Mouse (Mus musculus) limb, embryonic 15.5 days (tissue): ENCODE measurements around the gene Slc7a5. TPM values are rescaled to one million over a fixed set of nuclear protein-coding genes. Genes with fewer than 3 reads are reported as not detected.

ENCODE experiments used
- ATAC-seq: fragments of 200-750 bp; cut with Nextera tagmentation; 2 replicates; pipeline ENCODE4 v1.8.0; 2017; ENCODE audit warnings: low read depth, moderate TSS enrichment; ENCODE audit not compliant: insufficient number of reproducible peaks, low FRiP score, low TSS enrichment
- H3K27ac ChIP-seq: fragments of 300-500 bp; sonication (generic); 2 replicates; pipeline ENCODE4 v1.5.1; 2015; ENCODE audit warnings: moderate library complexity, mild to moderate bottlenecking, inconsistent platforms
- H3K27me3 ChIP-seq: fragments of 300-500 bp; sonication (generic); 2 replicates; pipeline ENCODE4 v1.6.1; 2015; ENCODE audit warnings: inconsistent platforms
- H3K36me3 ChIP-seq: fragments of 300-500 bp; sonication (generic); 2 replicates; pipeline ENCODE4 v1.6.1; 2015; ENCODE audit warnings: inconsistent platforms
- H3K4me1 ChIP-seq: fragments of 300-500 bp; sonication (generic); 2 replicates; pipeline ENCODE4 v1.6.1; 2015; ENCODE audit warnings: inconsistent platforms
- H3K4me2 ChIP-seq: fragments of 300-500 bp; sonication (generic); 2 replicates; pipeline ENCODE4 v1.6.1; 2015; ENCODE audit warnings: mild to moderate bottlenecking, inconsistent platforms
- H3K4me3 ChIP-seq: fragments of 300-500 bp; sonication (generic); 2 replicates; pipeline ENCODE4 v1.5.1; 2015; ENCODE audit warnings: mild to moderate bottlenecking, inconsistent platforms
- H3K9ac ChIP-seq: fragments of 300-500 bp; sonication (generic); 2 replicates; pipeline ENCODE4 v1.6.1; 2015; ENCODE audit warnings: inconsistent platforms
- H3K9me3 ChIP-seq: fragments of 300-500 bp; sonication (generic); 2 replicates; pipeline ENCODE4 v1.6.1; 2016; ENCODE audit warnings: inconsistent platforms
- WGBS: fragments of 180-500 bp; shearing (Covaris S2); methylation state at CpG from one replicate; pipeline ENCODE4 v1.1.7; 2015; 5-methylcytosine and 5-hydroxymethylcytosine counted together
- polyA plus RNA-seq: library from polyadenylated mRNA; unstranded; fragments of >200 nt; fragmentation: Nextera tagmentation; extraction: Ambion mirVana; gene quantifications from 2 replicates; pipeline ENCODE4 v1.2.1, GENCODE M21; 2015

The Slc7a5 gene
- polyA plus RNA-seq: 24.5 and 27.4 TPM in 2 replicates

- H3K4me1 ChIP-seq: peaks cover 40% of the 10 kb centered on the region
- no peaks in the 10 kb centered on the region for H3K36me3 ChIP-seq
- no peaks in the 10 kb centered on the region for H3K9me3 ChIP-seq
- H3K4me3 ChIP-seq: peak within 1 kb of the TSS; percentile 82
- peak within 1 kb of the TSS; percentile 56 for H3K9ac ChIP-seq
- peak within 1 kb of the TSS; percentile 96 for H3K4me2 ChIP-seq
- H3K27me3 ChIP-seq: peaks cover 9% of the 10 kb centered on the region; the same call in 1 of the 2 replicates
- H3K27ac ChIP-seq: 0 out of 2 replicates have a peak within 1 kb of the TSS, but pooled peaks have one; percentile 11
- under 1% methylated on average over 60 of the region's 61 CpGs for WGBS
- peak; percentile 90 for ATAC-seq
These were observed at the start of gene Slc7a5 for GRCm38 (mm10) chr8:121907587-121908248. Slc7a5 (minus strand) TSS chr8:121907694.

GRCm38 (mm10) chr8:121955825-121956500, 48.5 kb upstream of the Slc7a5 start:
- H3K4me2 ChIP-seq: no peak overlapping the region
- peaks cover 50% of the 10 kb centered on the region for H3K4me1 ChIP-seq
- WGBS: 61% methylated on average over 1 of the region's 1 CpGs
- H3K4me3 ChIP-seq: no peak overlapping the region
- H3K9me3 ChIP-seq: no peaks in the 10 kb centered on the region
- no peak overlapping the region for H3K9ac ChIP-seq
- no peaks in the 10 kb centered on the region for H3K27me3 ChIP-seq
- ATAC-seq: no peak
- H3K36me3 ChIP-seq: peaks cover 33% of the 10 kb centered on the region
- H3K27ac ChIP-seq: no peak overlapping the region

- no peak overlapping the region for H3K4me2 ChIP-seq
- no peak overlapping the region for H3K4me3 ChIP-seq
- H3K4me1 ChIP-seq: peaks cover 50% of the 10 kb centered on the region
- peaks cover 33% of the 10 kb centered on the region for H3K36me3 ChIP-seq
- H3K9ac ChIP-seq: no peak overlapping the region
- H3K27me3 ChIP-seq: no peaks in the 10 kb centered on the region
- ATAC-seq: no peak
- H3K27ac ChIP-seq: no peak overlapping the region
- 79% methylated on average over 10 of the region's 10 CpGs for WGBS
- H3K9me3 ChIP-seq: no peaks in the 10 kb centered on the region
These were observed 47.6 kb upstream of the Slc7a5 start for GRCm38 (mm10) chr8:121954981-121955555.

- ATAC-seq: no peak
- Histone ChIP-seq H3K27me3 (no peaks in the 10 kb centered on the region), H3K27ac (no peak overlapping the region; the same call in 1 of the 2 replicates), H3K9me3 (no peaks in the 10 kb centered on the region), H3K4me2 (0 out of 2 replicates have a peak overlapping the region, but pooled peaks have one; percentile 2), H3K4me3 (no peak overlapping the region), H3K4me1 (peaks cover 53% of the 10 kb centered on the region), H3K36me3 (peaks cover 33% of the 10 kb centered on the region), H3K9ac (no peak overlapping the region)
- 61% methylated on average over 3 of the region's 3 CpGs for WGBS
These were observed 46.5 kb upstream of the Slc7a5 start for GRCm38 (mm10) chr8:121953821-121954545.

- Histone ChIP-seq H3K27ac (no peak overlapping the region), H3K4me2 (no peak overlapping the region), H3K4me3 (no peak overlapping the region), H3K9me3 (no peaks in the 10 kb centered on the region), H3K4me1 (peaks cover 64% of the 10 kb centered on the region), H3K36me3 (peaks cover 33% of the 10 kb centered on the region), H3K9ac (no peak overlapping the region), H3K27me3 (no peaks in the 10 kb centered on the region)
- WGBS: 94% methylated on average over 7 of the region's 7 CpGs
- ATAC-seq: no peak
These were observed 45.3 kb upstream of the Slc7a5 start for GRCm38 (mm10) chr8:121952800-121953199.

GRCm38 (mm10) chr8:121952122-121952521, 44.6 kb upstream of the Slc7a5 start:
- no peak overlapping the region for H3K9ac ChIP-seq
- peak overlapping the region; percentile 76; the same call in 1 of the 2 replicates for H3K4me2 ChIP-seq

GRCm38 (mm10) chr8:121951656-121952009, 44.1 kb upstream of the Slc7a5 start:
- H3K9me3 ChIP-seq: no peaks in the 10 kb centered on the region
- ATAC-seq: no peak
- peaks cover 76% of the 10 kb centered on the region for H3K4me1 ChIP-seq
- no peaks in the 10 kb centered on the region for H3K27me3 ChIP-seq
- peak overlapping the region; percentile 76 for H3K4me2 ChIP-seq
- peak overlapping the region; percentile 99 for H3K9ac ChIP-seq
- WGBS: 31% methylated on average over 7 of the region's 7 CpGs
- H3K4me3 ChIP-seq: peak overlapping the region; percentile 92
- H3K27ac ChIP-seq: 0 out of 2 replicates have a peak overlapping the region, but pooled peaks have one; percentile 95
- peaks cover 33% of the 10 kb centered on the region for H3K36me3 ChIP-seq

More at GRCm38 (mm10) chr8:121952122-121952521, 44.6 kb upstream of the Slc7a5 start:
- peaks cover 33% of the 10 kb centered on the region for H3K36me3 ChIP-seq
- H3K27ac ChIP-seq: no peak overlapping the region
- H3K9me3 ChIP-seq: no peaks in the 10 kb centered on the region
- H3K4me1 ChIP-seq: peaks cover 71% of the 10 kb centered on the region
- peak overlapping the region; percentile 92 for H3K4me3 ChIP-seq
- no peaks in the 10 kb centered on the region for H3K27me3 ChIP-seq
- no peak for ATAC-seq

- Histone ChIP-seq H3K9ac (peak overlapping the region; percentile 99), H3K4me3 (peak overlapping the region; percentile 92), H3K4me1 (peaks cover 75% of the 10 kb centered on the region), H3K4me2 (peak overlapping the region; percentile 76), H3K9me3 (no peaks in the 10 kb centered on the region), H3K36me3 (peaks cover 31% of the 10 kb centered on the region), H3K27me3 (no peaks in the 10 kb centered on the region), H3K27ac (peak overlapping the region; percentile 95)
- ATAC-seq: no peak
- under 1% methylated on average over 82 of the region's 97 CpGs for WGBS
These were observed 43.5 kb upstream of the Slc7a5 start for GRCm38 (mm10) chr8:121950749-121951655.

- peak overlapping the region; percentile 92 for H3K4me3 ChIP-seq
- under 1% methylated on average over 64 of the region's 66 CpGs for WGBS
These were observed 42.7 kb upstream of the Slc7a5 start for GRCm38 (mm10) chr8:121949941-121950748.

GRCm38 (mm10) chr8:121949222-121949800, 41.8 kb upstream of the Slc7a5 start, which contains the start of gene Banp:
Banp (plus strand) TSS chr8:121949750.
- ATAC-seq: no peak
- Histone ChIP-seq H3K4me1 (peaks cover 62% of the 10 kb centered on the region), H3K27ac (peak within 1 kb of the TSS; percentile 95), H3K4me3 (peak within 1 kb of the TSS; percentile 92), H3K36me3 (peaks cover 18% of the 10 kb centered on the region; the same call in 1 of the 2 replicates), H3K27me3 (no peaks in the 10 kb centered on the region), H3K9ac (peak within 1 kb of the TSS; percentile 99), H3K4me2 (peak within 1 kb of the TSS; percentile 76), H3K9me3 (no peaks in the 10 kb centered on the region)
- 58% methylated on average over 6 of the region's 6 CpGs for WGBS

More at GRCm38 (mm10) chr8:121949941-121950748, 42.7 kb upstream of the Slc7a5 start:
- peaks cover 25% of the 10 kb centered on the region; the same call in 1 of the 2 replicates for H3K36me3 ChIP-seq
- peak overlapping the region; percentile 76 for H3K4me2 ChIP-seq
- H3K9ac ChIP-seq: peak overlapping the region; percentile 99
- no peaks in the 10 kb centered on the region for H3K27me3 ChIP-seq
- peak overlapping the region; percentile 95 for H3K27ac ChIP-seq
- no peaks in the 10 kb centered on the region for H3K9me3 ChIP-seq
- peaks cover 69% of the 10 kb centered on the region for H3K4me1 ChIP-seq
- peak; percentile 95 for ATAC-seq
